Mouse (Mus musculus): ENCODE measurements around the gene Lancl1. TPM values are rescaled to one million over a fixed set of nuclear protein-coding genes. Genes with fewer than 3 reads are reported as not detected.

Lancl1 gene
- total RNA-seq, 2 experiments from 2014 or later, result 43.2 to 50.0 TPM

Other genes with a start within 250 kb of the Lancl1 start
- gene Kansl1l, start 221.3 kb downstream of the Lancl1 start, total RNA-seq (2021), result 10 to 100 TPM; 16.4 to 17.5 TPM
- 100 to 1,000 TPM; 516 to 719 TPM for gene Acadl, start 175.6 kb downstream of the Lancl1 start, total RNA-seq (2021)
- 10 to 100 TPM; 13.6 to 60.3 TPM for gene Myl1, start 93.5 kb downstream of the Lancl1 start, total RNA-seq (2021)
- under 1 TPM in 1 of 2 experiments, not detected in 1; 0.36 TPM for gene Cps1, start 84.2 kb upstream of the Lancl1 start, total RNA-seq (2021)

Measured in adrenal gland, adult 18-20 months (tissue).